Comparison of ENCODE assay signal across 44 mouse cellular contexts in genomic region chr3:108699786-108700185, GRCm38 (mm10). TPM values are rescaled to one million over a fixed set of nuclear protein-coding genes. Genes with fewer than 3 reads are reported as not detected.
"Had no signal": no experiment of that assay in that cellular context is flagged by ENCODE, and none has a peak within 500 bp of the region (broad histone marks: within the 10 kb centered on the region; RNA-seq: fewer than 3 reads in every experiment).

No protein-coding gene starts in this region.

- H3K4me1 ChIP-seq: heart, embryonic 10.5 days; heart, embryonic 12.5 days; heart, embryonic 13.5 days; heart, embryonic 15.5 days; hindbrain, embryonic 12.5 days; hindbrain, embryonic 13.5 days; hindbrain, embryonic 15.5 days; intestine, embryonic 15.5 days; kidney, embryonic 15.5 days had no signal

- H3K9ac ChIP-seq: heart, embryonic 12.5 days; heart, embryonic 13.5 days; heart, embryonic 15.5 days; hindbrain, embryonic 12.5 days; hindbrain, embryonic 13.5 days; hindbrain, embryonic 14.5 days; hindbrain, embryonic 15.5 days; intestine, embryonic 15.5 days; kidney, embryonic 15.5 days had no signal

- H3K4me2 ChIP-seq: heart, embryonic 11.5 days; heart, embryonic 12.5 days; heart, embryonic 13.5 days; heart, embryonic 15.5 days; hindbrain, embryonic 12.5 days; hindbrain, embryonic 13.5 days; hindbrain, embryonic 14.5 days; hindbrain, embryonic 15.5 days; intestine, embryonic 15.5 days; kidney, embryonic 15.5 days had no signal

- DNase-seq: heart, postnatal 10 days; heart, postnatal 14 days; heart, postnatal 36 days; heart, postnatal 4 days; kidney, adult 11 months; kidney, adult 18-20 months; kidney, adult 2 months; kidney, adult 8-10 months; kidney, adult 9 months; kidney, postnatal 10 days; kidney, postnatal 14 days; kidney, postnatal 25 days; kidney, postnatal 36 days; kidney, postnatal 4 days; layer of hippocampus, adult 9-11 months; layer of hippocampus, postnatal 36 days had no signal

- H3K9me3 ChIP-seq: heart, embryonic 10.5 days; heart, embryonic 12.5 days; heart, embryonic 13.5 days; heart, embryonic 15.5 days; hindbrain, embryonic 10.5 days; hindbrain, embryonic 12.5 days; hindbrain, embryonic 13.5 days; hindbrain, embryonic 15.5 days; intestine, embryonic 15.5 days; kidney, embryonic 15.5 days had no signal

- H3K27me3 ChIP-seq: heart, embryonic 12.5 days; heart, embryonic 13.5 days; heart, embryonic 15.5 days; hindbrain, embryonic 12.5 days; hindbrain, embryonic 13.5 days; hindbrain, embryonic 15.5 days; intestine, embryonic 15.5 days; kidney, embryonic 15.5 days had no signal

- ATAC-seq: hindbrain, embryonic 16.5 days; hindbrain, postnatal 0 days; inflammation-experienced regulatory T-cells, adult 6 months; intestine, embryonic 15.5 days; intestine, embryonic 16.5 days; intestine, postnatal 0 days had no signal

- H3K4me3 ChIP-seq: heart, embryonic 10.5 days; heart, embryonic 12.5 days; heart, embryonic 13.5 days; heart, embryonic 15.5 days; hindbrain, embryonic 10.5 days; hindbrain, embryonic 12.5 days; hindbrain, embryonic 13.5 days; hindbrain, embryonic 15.5 days; intestine, embryonic 15.5 days; kidney, embryonic 15.5 days; layer of hippocampus, adult 2 months had no signal

- H3K27ac ChIP-seq: heart, embryonic 10.5 days; heart, embryonic 13.5 days; heart, embryonic 15.5 days; hindbrain, embryonic 10.5 days; hindbrain, embryonic 12.5 days; hindbrain, embryonic 13.5 days; hindbrain, embryonic 14.5 days; hindbrain, embryonic 15.5 days; hindbrain, postnatal 0 days; intestine, embryonic 15.5 days; kidney, embryonic 15.5 days; kidney, postnatal 0 days; layer of hippocampus, adult 2 months had no signal

RNA-seq across cellular contexts. Expression of gene Aknad1, which starts 39.7 kb away (rescaled TPM):
- total RNA-seq: heart, postnatal 36 days; hindbrain, postnatal 0 days; layer of hippocampus, adult 18-20 months; layer of hippocampus, adult 8-10 months; layer of hippocampus, postnatal 10 days; layer of hippocampus, postnatal 25 days had no signal
- polyA plus RNA-seq: heart, embryonic 10.5 days; heart, embryonic 11.5 days; heart, embryonic 12.5 days; heart, embryonic 14.5 days; heart, embryonic 15.5 days; heart, embryonic 16.5 days; heart, postnatal 0 days; hindbrain, embryonic 11.5 days; hindbrain, embryonic 14.5 days; hindbrain, embryonic 15.5 days; hindbrain, embryonic 16.5 days; hindbrain, postnatal 0 days; inflammation-experienced regulatory T-cells, adult 6 months; kidney, adult 2 months; kidney, embryonic 14.5 days; kidney, postnatal 0 days had no signal
